Mouse (Mus musculus) thymus, adult 2 months (tissue): ENCODE results near the gene Hnrnpl. TPM values are rescaled to one million over a fixed set of nuclear protein-coding genes. Genes with fewer than 3 reads are reported as not detected.

ENCODE experiments used
- DNase-seq: peaks from one replicate; pipeline ENCODE4 v3.0.0; 2021
- H3K27ac ChIP-seq: fragments of 200-500 bp; 2 replicates; pipeline ENCODE4 v1.5.1; 2012; ENCODE audit warnings: low read length, control low read depth; ENCODE audit not compliant: control insufficient read depth, insufficient read depth
- H3K27me3 ChIP-seq: fragments of 200-500 bp; 2 replicates; pipeline ENCODE4 v1.6.1; 2012; ENCODE audit warnings: mild to moderate bottlenecking, low read length, moderate library complexity, mixed read lengths; ENCODE audit not compliant: control insufficient read depth, insufficient read depth
- H3K36me3 ChIP-seq: fragments of 200-500 bp; 2 replicates; pipeline ENCODE4 v1.6.1; 2012; ENCODE audit warnings: mild to moderate bottlenecking, low read length, moderate library complexity; ENCODE audit not compliant: control insufficient read depth, insufficient read depth
- H3K4me1 ChIP-seq: fragments of 200-500 bp; replicated peaks from 2 replicates; pipeline ENCODE4 v1.6.1; 2012; ENCODE audit warnings: low read length; ENCODE audit not compliant: control insufficient read depth, insufficient read depth
- H3K4me3 ChIP-seq: fragments of 200-500 bp; 2 replicates; pipeline ENCODE4 v1.5.1; 2012; ENCODE audit warnings: mild to moderate bottlenecking, low read length, control low read depth, moderate library complexity; ENCODE audit not compliant: control insufficient read depth, insufficient read depth
- CTCF ChIP-seq: fragments of 200-500 bp; IDR thresholded peaks from 2 replicates; pipeline ENCODE4 v1.5.1; 2012; ENCODE audit warnings: mild to moderate bottlenecking, control low read depth, low read length, moderate library complexity, borderline replicate concordance; ENCODE audit not compliant: control insufficient read depth, poor library complexity, insufficient read depth; ENCODE audit errors: extremely low read depth
- POLR2A ChIP-seq: fragments of 200-500 bp; IDR thresholded peaks from 2 replicates; pipeline ENCODE4 v1.6.1; 2012; ENCODE audit warnings: mild to moderate bottlenecking, low read length, control low read depth, moderate library complexity; ENCODE audit not compliant: control insufficient read depth, poor library complexity, insufficient read depth; ENCODE audit errors: extremely low read depth
- WGBS: fragments of 180-500 bp; shearing (Covaris S2); methylation state at CpG from one replicate; pipeline ENCODE4 v1.1.7; 2018; 5-methylcytosine and 5-hydroxymethylcytosine counted together
- polyA plus RNA-seq: library from polyadenylated mRNA; depleted of rRNA; stranded (reverse); fragments of >200 nt; gene quantifications from 2 replicates; pipeline ENCODE4 v1.2.3, GENCODE M21; 2012

Hnrnpl gene
- polyA plus RNA-seq, 1 experiment, result 568 TPM

DNA sequence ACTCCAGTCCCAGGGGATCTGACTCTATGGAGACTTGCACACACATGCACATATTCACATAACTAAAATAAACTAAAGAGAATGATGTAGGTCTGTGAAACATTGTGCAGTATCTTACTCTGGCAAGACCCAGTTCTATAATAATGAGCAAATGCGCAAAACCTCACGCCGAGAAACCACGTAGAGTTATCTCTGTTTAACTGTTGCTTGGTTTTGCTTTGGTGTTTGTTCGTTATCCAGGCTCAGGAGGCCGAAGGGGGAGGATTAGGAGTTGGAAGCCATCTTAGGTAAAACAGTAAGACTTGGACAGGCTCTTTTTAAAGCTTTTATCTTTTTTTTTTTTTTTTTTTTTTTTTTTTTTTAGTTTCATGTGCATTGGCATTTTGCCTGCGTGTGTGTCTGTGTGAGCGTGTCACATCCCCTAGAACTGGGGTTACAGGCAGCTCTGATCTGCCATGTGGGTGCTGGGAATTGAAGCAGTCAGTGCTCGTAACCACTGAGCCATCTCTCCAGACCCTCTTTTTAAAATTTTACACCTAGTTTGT, 38.9 kb upstream of the Hnrnpl start:
- Histone ChIP-seq H3K4me1 (peaks cover 16% of the 10 kb centered on the region), H3K27ac (no peak overlapping the region), H3K4me3 (no peak overlapping the region), H3K27me3 (no peaks in the 10 kb centered on the region), H3K36me3 (no peaks in the 10 kb centered on the region)
- TF ChIP-seq CTCF (no peak), POLR2A (no peak)
- no peak for DNase-seq
- 84% methylated on average over 9 of the region's 9 CpGs for WGBS

DNA sequence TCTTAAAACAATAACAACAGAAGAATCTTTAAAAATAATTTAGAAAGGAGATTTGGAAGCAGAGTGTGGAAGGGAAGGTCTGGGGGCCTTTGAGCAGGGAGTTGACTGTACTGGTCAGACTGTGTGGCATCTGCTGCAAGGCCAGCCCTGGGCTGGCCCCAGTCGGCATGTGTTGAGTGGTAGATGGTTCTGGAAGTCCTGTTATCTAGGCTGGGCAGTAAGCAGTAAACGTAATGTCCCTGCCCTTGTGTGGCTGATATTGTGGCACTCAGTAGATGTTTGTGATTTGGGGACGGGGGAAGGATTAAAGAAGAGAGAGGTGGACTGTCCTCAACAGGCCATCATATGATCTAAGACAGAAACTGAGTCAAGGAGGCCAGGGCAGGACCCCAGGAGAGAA, 38.0 kb upstream of the Hnrnpl start:
- H3K4me3 ChIP-seq, result no peak overlapping the region
- H3K36me3 ChIP-seq, result no peaks in the 10 kb centered on the region
- no peak overlapping the region for H3K27ac ChIP-seq
- no peaks in the 10 kb centered on the region for H3K27me3 ChIP-seq
- no peak for DNase-seq
- WGBS, result 96% methylated on average over 3 of the region's 3 CpGs
- no peak for TF ChIP-seq POLR2A
- no peak for TF ChIP-seq CTCF
- H3K4me1 ChIP-seq, result peaks cover 14% of the 10 kb centered on the region

DNA sequence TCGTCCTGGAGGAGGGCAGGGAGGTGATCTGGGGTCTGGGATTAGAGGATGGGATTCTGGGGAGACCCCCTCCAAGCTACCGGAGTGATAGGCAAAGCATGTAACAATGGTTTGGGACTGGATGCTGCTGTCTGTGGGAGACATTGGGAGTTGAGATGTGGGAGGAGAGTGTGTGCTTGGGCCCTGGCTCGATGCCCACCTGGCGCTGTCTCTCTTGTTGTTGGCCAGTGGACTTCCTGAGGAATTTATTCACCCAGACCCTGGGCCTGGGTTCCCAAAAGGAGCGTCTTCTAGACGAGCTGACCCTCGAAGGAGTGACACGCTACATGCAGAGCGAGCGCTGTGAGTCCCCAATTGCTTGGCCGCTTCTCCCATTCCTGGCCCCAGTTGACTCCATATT, 36.5 kb upstream of the Hnrnpl start:
- no peaks in the 10 kb centered on the region for H3K36me3 ChIP-seq
- H3K4me1 ChIP-seq, result peaks cover 10% of the 10 kb centered on the region

DNA sequence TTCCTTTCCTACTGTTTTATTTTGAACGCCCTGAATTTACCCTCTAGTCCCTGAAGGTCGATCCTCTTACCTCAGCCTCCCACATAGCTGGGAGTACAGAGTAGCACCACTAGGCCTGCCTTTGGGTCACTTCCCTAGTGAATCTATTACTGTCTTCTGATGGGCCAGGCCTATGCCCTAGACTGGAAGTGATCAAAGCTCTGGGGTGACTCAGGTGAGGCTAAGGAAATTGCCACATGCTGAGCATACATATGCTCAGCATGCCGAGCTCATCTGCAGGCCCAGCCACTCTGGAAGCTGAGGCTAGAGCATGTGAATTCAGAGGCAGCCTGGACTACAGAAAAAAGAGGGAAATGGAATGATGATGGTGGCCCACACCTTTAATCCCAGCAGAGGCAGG, 35.2 kb upstream of the Hnrnpl start:
- WGBS, result 95% methylated on average over 3 of the region's 3 CpGs
- TF ChIP-seq POLR2A, result no peak
- no peak for TF ChIP-seq CTCF
- H3K27ac ChIP-seq, result no peak overlapping the region

More for the DNA sequence above, 36.5 kb upstream of the Hnrnpl start:
- Histone ChIP-seq H3K27me3 (no peaks in the 10 kb centered on the region), H3K4me3 (no peak overlapping the region), H3K27ac (no peak overlapping the region)
- no peak for DNase-seq
- TF ChIP-seq CTCF (no peak), POLR2A (no peak)
- WGBS, result 95% methylated on average over 11 of the region's 11 CpGs

DNA sequence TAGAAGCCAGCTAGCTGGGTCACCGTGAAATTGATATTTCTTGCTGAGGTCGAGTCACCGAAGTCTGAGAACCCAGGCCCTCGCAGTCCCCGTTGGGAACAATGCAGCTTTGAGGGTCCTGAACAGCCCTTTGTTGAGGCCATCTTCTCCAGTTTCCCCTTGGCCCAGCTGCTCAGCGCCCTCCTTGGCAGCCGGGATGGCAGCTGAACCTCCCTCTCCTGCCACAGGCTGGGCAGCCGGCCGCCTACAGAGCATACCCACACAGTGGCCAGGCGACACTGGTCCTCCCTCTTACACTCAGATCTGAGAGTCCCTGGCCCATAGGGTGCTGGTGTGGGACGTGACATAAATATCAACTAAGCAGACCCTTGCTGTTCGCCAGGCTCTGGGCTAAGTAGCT, 34.2 kb upstream of the Hnrnpl start:
- Histone ChIP-seq H3K4me1 (no peaks in the 10 kb centered on the region), H3K27me3 (no peaks in the 10 kb centered on the region), H3K27ac (no peak overlapping the region), H3K36me3 (no peaks in the 10 kb centered on the region), H3K4me3 (no peak overlapping the region)
- WGBS, result 96% methylated on average over 12 of the region's 12 CpGs
- TF ChIP-seq POLR2A (no peak), CTCF (no peak)
- DNase-seq, result no peak

More for the DNA sequence above, 35.2 kb upstream of the Hnrnpl start:
- Histone ChIP-seq H3K4me3 (no peak overlapping the region), H3K27me3 (no peaks in the 10 kb centered on the region), H3K36me3 (no peaks in the 10 kb centered on the region), H3K4me1 (no peaks in the 10 kb centered on the region)
- DNase-seq, result no peak

DNA sequence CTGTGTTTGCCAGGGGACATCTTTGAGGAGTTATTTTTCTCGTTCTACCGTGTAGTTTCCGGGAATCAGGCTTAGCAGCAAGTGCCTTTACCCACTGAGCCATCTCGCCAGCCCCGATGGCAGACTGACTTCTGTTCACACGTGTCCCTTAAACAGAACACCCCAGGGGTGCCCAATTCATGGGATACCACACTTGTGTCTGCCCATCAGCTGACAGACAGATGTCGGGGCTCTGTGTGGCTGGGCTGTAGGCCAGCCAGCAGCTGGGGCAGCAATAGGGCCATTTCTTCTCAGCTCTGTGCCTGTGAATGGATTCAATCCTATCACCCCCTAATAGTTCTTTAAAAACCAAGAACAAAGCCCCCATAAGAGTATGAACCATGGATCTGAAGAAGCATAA, 33.2 kb upstream of the Hnrnpl start:
- no peak for DNase-seq
- TF ChIP-seq CTCF (no peak), POLR2A (no peak)
- Histone ChIP-seq H3K27me3 (no peaks in the 10 kb centered on the region), H3K36me3 (no peaks in the 10 kb centered on the region), H3K4me3 (no peak overlapping the region), H3K4me1 (peaks cover under 1% of the 10 kb centered on the region), H3K27ac (no peak overlapping the region)
- 97% methylated on average over 7 of the region's 7 CpGs for WGBS

DNA sequence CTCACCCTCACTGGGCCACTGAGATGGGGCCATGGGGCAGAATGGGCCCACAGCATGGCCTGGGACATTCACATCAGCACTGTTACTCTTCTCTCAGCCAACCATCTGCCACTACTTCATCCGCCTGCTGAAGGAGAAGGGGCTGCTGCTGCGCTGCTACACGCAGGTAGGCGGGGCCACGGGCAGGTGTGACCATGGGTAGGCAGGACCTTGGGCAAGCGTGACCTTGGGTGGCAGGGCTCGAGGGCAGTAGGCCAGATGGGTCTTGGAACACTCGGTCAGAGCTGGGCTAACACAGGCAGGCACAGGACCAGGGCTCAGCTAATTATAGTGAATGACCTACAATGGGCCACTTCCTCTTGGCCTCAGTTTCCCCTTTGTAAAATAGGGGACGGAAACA, 29.5 kb upstream of the Hnrnpl start:
- no peak for DNase-seq
- H3K4me3 ChIP-seq, result no peak overlapping the region

More for the DNA sequence above, 29.5 kb upstream of the Hnrnpl start:
- 97% methylated on average over 9 of the region's 9 CpGs for WGBS
- Histone ChIP-seq H3K4me1 (peaks cover 31% of the 10 kb centered on the region), H3K27ac (no peak overlapping the region), H3K36me3 (no peaks in the 10 kb centered on the region), H3K27me3 (no peaks in the 10 kb centered on the region)
- TF ChIP-seq CTCF (no peak), POLR2A (no peak)
